Mouse (Mus musculus) heart, embryonic 16.5 days (tissue): ENCODE results near the gene Serpini2. TPM values are rescaled to one million over a fixed set of nuclear protein-coding genes. Genes with fewer than 3 reads are reported as not detected.

ENCODE experiments used
- ATAC-seq: fragments of 200-750 bp; cut with Nextera tagmentation; replicated peaks from 2 replicates; pipeline ENCODE4 v1.8.0; 2017; ENCODE audit warnings: moderate number of reproducible peaks; ENCODE audit not compliant: insufficient read depth, low FRiP score; ENCODE audit errors: extremely low read depth
- H3K27ac ChIP-seq: fragments of 300-500 bp; sonication (generic); 2 replicates; pipeline ENCODE4 v1.5.1; 2014; ENCODE audit warnings: mild to moderate bottlenecking, low read length, control low read depth, moderate library complexity
- H3K27me3 ChIP-seq: fragments of 300-500 bp; sonication (generic); 2 replicates; pipeline ENCODE4 v1.6.1; 2014; ENCODE audit warnings: low read length, mixed read lengths; ENCODE audit not compliant: control insufficient read depth, insufficient read depth
- H3K36me3 ChIP-seq: fragments of 300-500 bp; sonication (generic); 2 replicates; pipeline ENCODE4 v1.6.1; 2014; ENCODE audit not compliant: control insufficient read depth, insufficient read depth
- H3K4me1 ChIP-seq: fragments of 300-500 bp; sonication (generic); 2 replicates; pipeline ENCODE4 v1.6.1; 2014; ENCODE audit warnings: low read length, mixed read lengths; ENCODE audit not compliant: control insufficient read depth, insufficient read depth
- H3K4me2 ChIP-seq: fragments of 300-500 bp; sonication (generic); 2 replicates; pipeline ENCODE4 v1.6.1; 2014; ENCODE audit warnings: low read depth, mild to moderate bottlenecking, control low read depth, low read length
- H3K4me3 ChIP-seq: fragments of 300-500 bp; sonication (generic); 2 replicates; pipeline ENCODE4 v1.5.1; 2014; ENCODE audit warnings: mild to moderate bottlenecking, control low read depth, low read length
- H3K9ac ChIP-seq: fragments of 300-500 bp; sonication (generic); 2 replicates; pipeline ENCODE4 v1.6.1; 2014; ENCODE audit warnings: low read length, control low read depth
- H3K9me3 ChIP-seq: fragments of 300-500 bp; sonication (generic); replicated peaks from 2 replicates; pipeline ENCODE4 v1.6.1; 2016; ENCODE audit warnings: low read length; ENCODE audit not compliant: control insufficient read depth
- WGBS: fragments of 180-500 bp; shearing (Covaris S2); extraction: QIAGEN DNeasy Blood & Tissue Kit; methylation state at CpG from one replicate; pipeline ENCODE4 v1.1.7; 2014; 5-methylcytosine and 5-hydroxymethylcytosine counted together
- polyA plus RNA-seq: library from polyadenylated mRNA; unstranded; fragments of >200 nt; fragmentation: Nextera tagmentation; extraction: Ambion mirVana; gene quantifications from 2 replicates; pipeline ENCODE4 v1.2.1, GENCODE M21; 2015

The Serpini2 gene
- polyA plus RNA-seq, 1 experiment from 2014 or later: not detected

DNA sequence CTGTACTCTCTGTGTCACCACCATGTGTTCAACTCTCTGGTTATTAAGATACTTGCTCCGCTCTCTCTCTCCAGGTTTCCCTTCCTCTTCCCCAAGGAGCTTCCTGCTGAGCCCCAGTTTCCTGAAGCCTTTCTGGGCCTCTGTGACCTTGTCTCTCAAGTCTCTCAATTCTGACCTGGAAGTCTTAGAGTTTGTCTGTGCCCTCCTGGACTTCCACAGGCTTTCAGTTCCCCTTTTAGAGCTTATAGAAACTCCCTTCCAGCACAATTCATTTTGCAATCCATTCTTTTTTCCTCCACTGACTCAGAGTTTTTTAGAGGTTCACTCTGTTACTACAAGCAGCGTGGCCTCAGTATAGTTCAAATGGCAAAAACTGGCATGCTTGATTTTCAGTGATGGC is 23.4 kb upstream of the Serpini2 start:
- WGBS: 77% methylated on average over 2 of the region's 2 CpGs
- Histone ChIP-seq H3K4me3 (no peak overlapping the region), H3K4me1 (peaks cover 9% of the 10 kb centered on the region; the same call in 1 of the 2 replicates), H3K27ac (no peak overlapping the region), H3K9me3 (no peaks in the 10 kb centered on the region), H3K9ac (no peak overlapping the region), H3K27me3 (no peaks in the 10 kb centered on the region), H3K4me2 (no peak overlapping the region), H3K36me3 (no peaks in the 10 kb centered on the region)
- ATAC-seq: no peak

GRCm38 (mm10) chr3:75277455-75277854 is 7.6 kb upstream of the Serpini2 start:
- H3K4me1 ChIP-seq: peaks cover 4% of the 10 kb centered on the region; the same call in 1 of the 2 replicates
- ATAC-seq: no peak
- WGBS: 74% methylated on average over 4 of the region's 4 CpGs
- no peak overlapping the region for H3K4me3 ChIP-seq
- H3K27me3 ChIP-seq: no peaks in the 10 kb centered on the region
- H3K4me2 ChIP-seq: no peak overlapping the region
- no peaks in the 10 kb centered on the region for H3K36me3 ChIP-seq
- no peak overlapping the region for H3K9ac ChIP-seq
- no peaks in the 10 kb centered on the region for H3K9me3 ChIP-seq
- no peak overlapping the region for H3K27ac ChIP-seq

DNA sequence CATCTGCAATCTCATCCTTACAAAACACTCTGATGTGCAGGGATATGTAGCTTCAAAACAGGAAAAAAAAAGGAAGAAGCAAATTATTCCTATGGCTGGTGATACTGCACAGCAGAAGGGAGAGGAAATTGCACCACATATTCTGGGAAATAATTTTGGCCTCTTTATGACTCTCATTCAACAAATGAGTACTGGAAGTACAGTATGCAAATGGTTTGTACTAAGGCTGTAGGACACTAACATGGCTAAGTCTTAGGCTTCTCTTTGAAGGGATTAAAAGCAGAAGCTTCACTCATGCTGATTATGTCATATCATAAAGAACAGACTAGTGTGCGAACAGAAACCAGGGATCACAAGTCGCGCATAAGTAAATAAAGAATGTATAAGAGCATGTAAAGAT is 6.6 kb upstream of the Serpini2 start:
- H3K9me3 ChIP-seq: no peaks in the 10 kb centered on the region
- WGBS: 81% methylated on average over 3 of the region's 3 CpGs
- H3K36me3 ChIP-seq: no peaks in the 10 kb centered on the region
- no peaks in the 10 kb centered on the region for H3K27me3 ChIP-seq
- H3K4me1 ChIP-seq: peaks cover 4% of the 10 kb centered on the region; the same call in 1 of the 2 replicates
- no peak overlapping the region for H3K4me3 ChIP-seq
- no peak overlapping the region for H3K9ac ChIP-seq
- no peak overlapping the region for H3K27ac ChIP-seq
- H3K4me2 ChIP-seq: no peak overlapping the region
- ATAC-seq: no peak

DNA sequence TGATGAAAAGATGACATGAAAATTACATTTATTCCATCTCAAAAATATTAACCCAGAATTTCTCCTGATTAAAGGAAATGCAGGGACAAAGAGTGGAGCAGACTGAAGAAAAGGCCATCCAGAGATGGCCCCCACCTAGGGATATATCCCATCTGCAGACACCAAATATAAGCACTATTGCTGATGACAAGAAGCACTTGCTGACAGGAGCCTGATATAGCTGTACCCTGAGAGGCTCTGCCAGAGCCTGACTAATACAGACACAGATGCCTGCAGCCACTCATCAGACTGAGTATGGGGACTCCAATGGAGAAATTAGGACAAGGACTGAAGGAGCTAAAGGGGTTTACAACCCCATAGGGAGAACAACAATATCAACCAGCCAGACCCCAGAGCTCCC is 5.2 kb upstream of the Serpini2 start:
- no peak overlapping the region for H3K27ac ChIP-seq
- no peaks in the 10 kb centered on the region for H3K9me3 ChIP-seq
- ATAC-seq: no peak; the same call in 1 of the 2 replicates
- no peak overlapping the region for H3K4me3 ChIP-seq
- peaks cover 4% of the 10 kb centered on the region; the same call in 1 of the 2 replicates for H3K4me1 ChIP-seq
- no peak overlapping the region for H3K4me2 ChIP-seq
- no peaks in the 10 kb centered on the region for H3K36me3 ChIP-seq
- H3K9ac ChIP-seq: no peak overlapping the region
- H3K27me3 ChIP-seq: no peaks in the 10 kb centered on the region

DNA sequence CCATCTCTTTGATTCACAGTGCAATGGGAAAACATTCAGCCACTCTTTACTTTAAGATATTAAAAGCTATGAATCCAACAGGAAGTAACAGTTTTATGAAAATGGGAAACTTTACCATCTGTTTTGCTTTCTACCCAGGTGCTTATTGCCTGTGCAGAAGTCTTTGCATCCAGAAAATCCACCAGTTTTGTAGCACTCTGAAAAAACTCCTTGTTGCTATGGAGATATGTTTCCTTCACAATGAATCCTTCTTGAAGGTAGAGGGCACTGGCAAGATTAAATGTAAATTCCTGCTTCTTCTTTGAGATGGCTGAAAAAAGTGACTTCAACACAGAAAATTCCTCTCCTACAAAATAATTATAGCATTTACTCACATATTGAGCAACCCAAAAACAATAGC is 10.5 kb downstream of the Serpini2 start:
- Histone ChIP-seq H3K9me3 (no peaks in the 10 kb centered on the region), H3K4me1 (no peaks in the 10 kb centered on the region), H3K4me3 (no peak overlapping the region), H3K36me3 (no peaks in the 10 kb centered on the region), H3K27ac (no peak overlapping the region), H3K9ac (no peak overlapping the region), H3K4me2 (no peak overlapping the region), H3K27me3 (no peaks in the 10 kb centered on the region)
- no peak for ATAC-seq

- Histone ChIP-seq H3K4me2 (no peak overlapping the region), H3K9me3 (no peaks in the 10 kb centered on the region), H3K9ac (no peak overlapping the region), H3K27ac (no peak overlapping the region), H3K4me3 (no peak overlapping the region), H3K36me3 (no peaks in the 10 kb centered on the region), H3K4me1 (no peaks in the 10 kb centered on the region), H3K27me3 (no peaks in the 10 kb centered on the region)
- WGBS: 61% methylated on average over 3 of the region's 3 CpGs
- ATAC-seq: no peak
These were observed 50.2 kb downstream of the Serpini2 start for GRCm38 (mm10) chr3:75219694-75220093.

GRCm38 (mm10) chr3:75219211-75219610 is 50.7 kb downstream of the Serpini2 start:
- Histone ChIP-seq H3K27me3 (no peaks in the 10 kb centered on the region), H3K4me2 (no peak overlapping the region), H3K9ac (no peak overlapping the region), H3K36me3 (no peaks in the 10 kb centered on the region), H3K4me1 (no peaks in the 10 kb centered on the region), H3K9me3 (no peaks in the 10 kb centered on the region), H3K4me3 (no peak overlapping the region), H3K27ac (no peak overlapping the region)
- WGBS: 5% methylated on average over 1 of the region's 1 CpGs
- no peak for ATAC-seq

DNA sequence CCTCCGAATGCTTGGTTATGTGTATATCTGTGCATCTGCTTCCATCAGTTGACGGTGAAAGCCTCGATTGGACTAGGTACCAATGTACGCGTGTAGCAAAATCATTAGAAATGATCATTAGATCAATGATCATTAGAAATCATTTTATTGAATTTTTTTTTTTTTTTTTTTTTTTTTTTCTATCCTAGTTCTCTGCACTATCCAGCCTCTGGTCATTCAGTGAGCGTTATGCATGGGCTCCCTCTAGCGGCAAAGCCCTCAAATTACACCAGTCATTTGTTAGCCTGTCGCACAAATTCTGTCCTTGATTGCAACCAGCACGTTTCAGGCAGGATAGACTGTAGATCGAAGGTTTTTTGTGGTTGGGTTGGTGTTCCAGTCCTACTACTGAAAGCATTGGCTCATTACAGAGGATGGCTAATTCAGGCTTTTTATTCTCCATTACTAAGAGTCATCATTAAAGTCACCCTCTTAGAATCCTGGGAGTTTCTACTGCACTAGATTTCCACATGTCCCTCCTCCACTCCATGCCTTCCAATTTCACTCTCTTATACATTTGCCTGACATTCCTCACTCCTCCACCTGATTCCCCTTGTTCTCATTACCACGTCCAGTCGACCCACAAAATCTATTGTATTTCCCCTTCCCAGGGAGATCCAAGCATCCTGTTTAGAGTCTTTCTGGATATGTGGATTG is 66.9 kb downstream of the Serpini2 start:
- Histone ChIP-seq H3K4me2 (no peak overlapping the region), H3K9me3 (no peaks in the 10 kb centered on the region), H3K36me3 (no peaks in the 10 kb centered on the region), H3K9ac (no peak overlapping the region), H3K27me3 (no peaks in the 10 kb centered on the region), H3K4me1 (no peaks in the 10 kb centered on the region), H3K4me3 (no peak overlapping the region), H3K27ac (no peak overlapping the region)
- no peak for ATAC-seq
- WGBS: 32% methylated on average over 12 of the region's 12 CpGs
